Mouse (Mus musculus): ENCODE results near the gene Dnttip1.

Gene Dnttip1

DNA sequence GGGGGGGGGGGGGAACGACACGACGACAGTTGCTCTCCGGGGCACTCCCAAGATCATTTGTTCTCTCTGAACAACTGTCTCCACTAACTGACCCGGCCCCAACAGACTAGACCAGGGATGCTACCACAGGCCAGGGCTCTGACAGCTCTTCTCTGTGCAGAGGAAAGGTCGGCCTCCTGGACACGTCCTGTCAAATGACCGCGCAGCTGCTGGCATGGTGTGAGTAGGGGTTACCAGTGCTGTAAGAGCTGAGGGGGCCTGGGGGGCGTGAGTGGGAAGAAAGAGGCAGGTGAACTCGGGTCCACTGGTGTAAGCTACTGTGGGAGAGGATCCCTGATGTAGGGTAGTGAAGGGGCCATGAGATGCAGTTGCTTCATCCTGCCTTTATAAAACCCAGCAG is 12.1 kb downstream of the Dnttip1 start:
- DNase-seq = no peak

GRCm38 (mm10) chr2:164758692-164759091 is 12.9 kb downstream of the Dnttip1 start:
- DNase-seq = no peak

DNA sequence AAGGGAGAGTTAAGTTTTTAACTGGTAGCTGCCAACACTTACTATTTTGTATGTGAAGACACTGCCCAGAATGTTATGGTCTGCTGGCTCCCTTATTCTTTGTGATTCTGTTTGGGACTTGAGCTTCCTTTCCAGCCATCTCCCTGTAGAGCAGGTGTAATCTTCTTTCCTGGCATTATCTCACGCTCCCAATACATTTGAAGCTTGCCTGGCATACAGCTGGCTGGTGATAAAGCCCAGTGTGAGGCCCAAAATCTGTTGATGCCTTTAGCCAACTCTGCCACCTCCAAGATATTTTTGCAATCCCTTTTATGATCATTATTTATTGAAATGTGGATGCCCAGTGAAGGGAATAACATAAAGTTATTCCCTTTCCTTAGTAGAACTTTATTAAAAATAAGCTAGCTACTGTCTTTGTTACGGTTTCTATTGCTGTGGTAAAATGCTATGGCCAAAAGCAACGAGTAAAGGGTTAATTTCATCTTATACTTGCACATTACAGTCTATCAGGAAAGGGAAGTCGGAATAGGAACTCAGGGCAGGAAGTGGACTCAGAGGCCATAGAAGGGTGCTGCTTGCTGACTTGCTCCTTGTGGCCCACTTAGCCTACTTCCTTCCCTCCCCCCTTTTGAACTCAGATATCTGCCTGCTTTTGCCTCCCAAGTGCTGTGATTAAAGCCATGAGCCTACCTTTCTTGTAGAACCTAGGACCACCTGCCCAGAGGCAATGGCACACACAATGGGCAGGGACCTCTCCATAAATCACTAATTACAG is 14.5 kb downstream of the Dnttip1 start:
- DNase-seq = no peak

- peak in 1 of 2 experiments; percentile 44 for DNase-seq
These were observed 15.7 kb downstream of the Dnttip1 start for GRCm38 (mm10) chr2:164761502-164761901.

GRCm38 (mm10) chr2:164761971-164762370 is 16.2 kb downstream of the Dnttip1 start:
- no peak for DNase-seq

DNA sequence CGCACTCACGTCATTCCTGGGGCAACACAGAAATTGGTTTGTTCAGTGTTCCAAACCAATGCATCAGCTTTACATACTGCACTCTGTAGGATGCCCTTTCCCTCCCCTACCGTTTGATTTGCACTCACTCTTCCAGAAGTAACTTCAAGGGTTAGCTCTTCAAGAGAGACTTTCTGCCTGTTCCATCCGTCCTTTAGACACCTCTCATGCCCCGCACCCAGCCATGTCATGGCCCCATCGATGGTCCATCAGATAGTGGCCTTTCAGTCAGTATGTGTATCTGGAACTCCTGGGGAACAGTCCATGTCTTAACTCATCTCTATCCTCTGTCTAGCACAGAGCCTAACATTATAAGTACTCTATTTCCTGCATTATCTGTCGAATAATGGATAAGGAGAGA is 16.8 kb downstream of the Dnttip1 start:
- DNase-seq = no peak

- no peak for DNase-seq
These were observed 20.1 kb downstream of the Dnttip1 start for GRCm38 (mm10) chr2:164765841-164766240.

DNA sequence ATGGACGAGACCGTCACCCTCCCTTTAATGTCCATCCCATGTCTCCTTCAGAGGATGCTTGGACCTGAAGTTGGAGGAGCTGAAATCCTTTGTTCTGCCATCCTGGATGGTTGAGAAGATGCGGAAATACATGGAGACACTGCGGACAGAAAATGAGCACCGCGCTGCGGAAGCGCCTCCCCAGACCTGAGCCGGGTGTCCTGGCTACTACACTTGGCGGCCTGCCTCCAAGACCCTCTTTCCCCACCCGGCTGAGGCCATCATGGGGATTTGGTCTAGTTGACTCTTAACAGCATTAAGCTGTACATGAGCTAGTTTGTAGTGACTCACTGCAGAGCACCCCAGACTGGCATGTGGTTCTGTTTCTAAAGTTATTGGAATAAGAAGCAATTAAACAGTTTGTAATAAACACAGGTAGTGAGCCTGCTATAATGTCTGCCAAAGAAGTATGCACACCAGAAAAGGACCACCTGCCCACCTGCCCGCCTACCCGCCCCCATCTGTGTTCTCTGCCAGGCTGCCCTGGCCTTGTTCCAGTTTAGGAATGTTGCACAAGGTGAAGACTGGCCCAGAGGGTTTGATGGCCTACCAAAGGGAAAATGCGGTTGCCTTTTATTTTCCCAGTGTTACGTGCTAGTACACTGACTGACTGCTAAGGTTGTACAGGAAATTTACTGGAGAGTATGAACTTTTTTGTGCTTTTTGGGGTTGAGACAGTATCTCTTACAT is 22.2 kb downstream of the Dnttip1 start:
- DNase-seq = peak in 1 of 2 experiments; percentile 47

- peak; percentile 97 to 98 for DNase-seq
These were observed 23.7 kb downstream of the Dnttip1 start, which contains the start of gene Ube2c for GRCm38 (mm10) chr2:164769258-164770037. Gene Ube2c, plus strand, starts transcription at chr2:164769898.

- no peak for DNase-seq
These were observed 24.5 kb downstream of the Dnttip1 start for GRCm38 (mm10) chr2:164770279-164770678.

DNA sequence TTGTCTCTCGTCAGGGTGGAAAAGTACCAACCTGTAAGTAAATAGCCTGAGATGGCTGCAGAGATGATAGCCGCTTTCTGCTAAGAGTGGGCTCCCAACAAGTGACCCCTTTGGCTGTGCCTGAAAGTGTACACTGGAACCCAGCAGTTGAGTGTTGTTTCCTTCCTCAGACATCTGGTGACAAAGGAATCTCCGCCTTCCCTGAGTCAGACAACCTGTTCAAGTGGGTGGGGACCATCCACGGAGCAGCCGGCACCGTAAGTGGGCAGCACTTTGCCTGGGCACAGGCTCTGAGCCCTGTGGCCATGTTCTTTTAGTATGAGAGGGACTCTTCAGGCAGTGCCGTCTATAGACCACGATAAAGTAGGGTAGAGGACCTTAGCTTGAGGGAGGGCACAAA is 25.3 kb downstream of the Dnttip1 start:
- no peak for DNase-seq

DNA sequence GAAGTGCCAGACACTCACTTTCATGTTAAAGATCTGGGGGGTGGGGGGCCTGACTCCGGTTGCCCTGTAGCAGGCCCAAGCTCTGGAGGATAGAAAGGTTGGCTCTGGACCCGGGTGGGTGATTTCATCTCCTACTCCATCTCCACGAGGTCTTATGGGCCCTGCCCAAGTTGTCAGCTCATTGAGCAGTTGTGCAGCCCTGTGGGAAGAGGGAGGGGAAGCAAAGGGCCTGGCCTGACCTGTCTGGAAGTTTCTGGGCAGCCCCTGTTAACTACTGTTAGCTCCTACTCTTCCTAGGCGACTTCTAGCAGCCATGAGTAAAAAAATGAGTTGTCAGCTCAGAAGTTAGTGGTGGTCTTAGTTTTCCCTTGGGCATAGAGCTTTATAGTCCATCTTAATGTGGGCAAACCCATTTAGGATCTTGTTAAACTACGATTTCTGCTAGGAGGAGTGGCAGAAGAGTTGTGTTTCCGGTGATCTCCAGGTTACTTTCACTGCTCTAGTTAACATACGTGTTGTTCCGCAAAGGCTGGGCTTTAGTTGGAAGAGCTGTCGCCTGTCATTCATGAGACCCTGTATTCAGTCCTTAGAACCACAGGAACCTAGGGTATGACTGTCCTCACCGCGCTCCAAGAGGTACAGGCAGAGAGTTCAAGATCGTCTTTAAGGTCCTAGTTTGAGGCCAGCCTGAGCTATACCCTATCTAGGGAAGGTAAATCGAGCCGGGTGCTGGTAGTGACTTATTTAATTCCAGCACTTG is 27.6 kb downstream of the Dnttip1 start:
- DNase-seq = no peak

- DNase-seq = no peak
These were observed 28.2 kb downstream of the Dnttip1 start for GRCm38 (mm10) chr2:164773989-164774364.

DNA sequence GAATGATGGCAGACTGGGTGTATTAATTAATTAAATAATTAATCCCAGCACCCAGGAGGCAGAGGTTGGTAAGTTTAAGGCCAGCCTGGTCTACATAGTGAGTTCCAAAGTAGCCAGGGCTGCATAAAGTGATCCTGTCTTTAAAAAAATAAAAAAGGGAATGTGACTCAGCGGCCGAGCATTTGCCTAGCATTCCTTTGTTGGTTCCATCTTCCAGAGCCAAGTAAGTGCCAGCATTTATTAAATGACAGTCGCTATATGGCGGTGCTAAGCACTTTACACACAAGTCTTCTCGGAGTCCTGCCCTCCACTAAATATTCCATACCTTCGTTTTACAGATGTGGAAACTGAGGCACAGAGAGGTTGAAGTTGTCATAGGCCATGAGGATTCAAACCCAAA is 30.3 kb downstream of the Dnttip1 start:
- no peak for DNase-seq

DNA sequence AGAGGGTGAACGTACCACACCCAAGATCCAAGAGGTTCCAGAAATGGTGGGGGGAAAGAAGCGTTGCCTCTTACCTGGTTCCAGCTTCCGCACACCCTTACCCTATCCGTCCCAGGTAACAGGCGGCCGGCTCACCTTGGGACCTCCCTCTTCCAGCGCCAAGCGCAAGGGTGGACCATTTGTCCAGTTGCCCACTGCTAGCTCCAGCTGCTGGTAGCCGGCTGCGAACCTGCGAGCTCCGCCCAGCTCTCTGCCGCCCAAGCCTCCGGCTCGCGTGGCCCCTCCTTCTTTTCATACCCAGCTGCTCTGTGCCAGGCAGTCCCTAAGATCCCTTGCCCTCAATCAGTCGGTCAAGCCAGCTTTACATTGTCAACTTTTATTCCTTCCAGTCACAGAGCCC is 31.0 kb downstream of the Dnttip1 start:
- DNase-seq = no peak

DNA sequence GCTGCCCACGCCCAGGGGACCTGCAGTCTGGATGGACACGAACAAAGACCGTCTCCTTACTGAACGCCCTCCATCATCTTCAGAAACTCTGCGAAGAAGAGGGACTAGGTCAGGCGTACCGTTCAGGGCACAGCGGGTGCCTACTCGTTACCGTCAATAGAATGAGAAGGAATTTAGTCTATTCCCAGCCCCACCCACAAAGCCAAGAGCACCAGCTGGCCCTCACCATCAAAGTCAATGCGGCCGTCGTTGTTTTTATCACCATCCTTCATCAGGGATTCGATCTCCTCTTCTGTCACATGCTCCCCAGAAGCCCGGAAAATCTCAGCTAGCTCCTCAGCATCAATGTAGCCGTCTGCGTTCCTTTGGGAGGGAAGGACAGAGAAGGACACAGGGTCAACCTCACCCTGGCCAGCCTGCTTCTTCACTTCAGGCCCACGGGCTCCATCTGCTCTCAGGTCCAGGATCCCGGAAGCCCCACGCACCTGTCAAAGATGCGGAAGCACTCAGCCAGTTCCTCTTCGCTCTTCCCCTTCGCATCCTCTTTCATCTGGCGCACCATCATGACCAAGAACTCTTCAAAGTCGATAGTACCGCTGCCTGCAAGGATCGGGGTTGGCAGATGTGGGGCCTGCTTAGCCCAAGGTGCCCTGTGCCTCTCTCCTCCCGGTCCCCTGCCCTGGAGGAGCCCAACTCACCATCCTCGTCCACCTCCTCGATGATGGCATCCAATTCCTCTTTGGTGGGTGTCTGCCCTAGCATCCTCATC is 31.6 kb downstream of the Dnttip1 start:
- DNase-seq = no peak

- DNase-seq = no peak
These were observed 32.2 kb downstream of the Dnttip1 start for GRCm38 (mm10) chr2:164778015-164778287.

- DNase-seq = peak; percentile 40 to 59
These were observed 33.0 kb downstream of the Dnttip1 start for GRCm38 (mm10) chr2:164778809-164779208.

GRCm38 (mm10) chr2:164779481-164780086 is 33.8 kb downstream of the Dnttip1 start, which contains the start of gene Tnnc2:
Gene Tnnc2, minus strand, starts transcription at chr2:164779967.
- DNase-seq = no peak

DNA sequence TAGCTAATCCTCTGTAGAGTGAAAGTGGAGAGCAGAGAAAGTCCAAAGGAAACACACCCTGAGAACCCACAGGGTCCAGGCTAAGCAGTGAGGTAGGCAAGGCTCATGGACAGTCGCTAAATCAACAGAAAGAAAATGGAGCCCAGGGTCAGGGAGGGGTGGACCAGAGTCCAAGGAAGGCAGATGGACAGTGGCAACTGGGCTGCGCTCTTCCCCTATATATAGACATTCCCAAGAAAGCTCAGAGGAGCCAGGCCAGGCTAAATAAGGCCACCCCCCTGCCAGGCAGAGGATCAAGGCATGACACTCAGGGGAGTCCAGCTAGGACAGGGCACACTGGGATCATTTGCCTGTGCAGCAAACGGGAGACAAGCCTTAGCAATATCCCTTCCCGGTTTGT is 36.1 kb downstream of the Dnttip1 start:
- no peak for DNase-seq

DNA sequence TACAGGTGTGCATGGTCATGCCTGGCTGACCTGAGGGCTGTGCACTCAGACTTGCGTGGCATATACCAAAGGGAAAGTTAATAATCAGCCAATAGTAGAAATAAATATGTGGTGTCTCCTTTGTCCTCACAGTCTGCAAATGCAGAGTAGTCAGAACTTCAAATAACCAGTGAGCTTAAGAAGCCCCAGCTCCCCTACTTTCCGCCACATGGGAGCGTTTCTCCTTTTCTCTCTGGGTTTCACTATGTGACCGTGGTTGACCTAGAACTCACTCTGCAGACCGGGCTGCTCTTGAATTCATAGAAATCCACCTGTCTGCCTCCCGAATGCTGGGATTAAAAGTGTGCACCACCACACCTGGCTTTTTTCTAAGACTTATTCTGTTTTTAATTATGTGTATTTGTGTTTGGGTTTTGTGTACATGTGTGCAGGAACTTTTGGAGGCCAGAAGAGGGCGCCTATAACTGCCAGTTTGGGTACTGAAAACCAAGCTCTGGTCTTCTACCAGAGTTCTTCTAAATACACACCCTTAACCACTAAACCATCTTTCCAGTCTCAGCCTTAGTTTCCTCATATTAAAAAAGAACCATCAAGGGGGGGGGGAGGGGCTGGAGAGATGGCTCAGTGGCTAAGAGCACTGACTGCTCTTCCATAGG is 38.3 kb downstream of the Dnttip1 start:
- DNase-seq = no peak
